Mouse (Mus musculus) adrenal gland, postnatal 0 days (tissue): ENCODE results near the gene Cela3b. TPM values are rescaled to one million over a fixed set of nuclear protein-coding genes. Genes with fewer than 3 reads are reported as not detected.

Source experiments
- polyA plus RNA-seq: library from polyadenylated mRNA; unstranded; fragments of >200 nt; fragmentation: Nextera tagmentation; extraction: Ambion mirVana; gene quantifications from 2 replicates; pipeline ENCODE4 v1.2.1, GENCODE M21; 2015

The Cela3b gene
- not detected in 2 replicates for polyA plus RNA-seq

GRCm38 (mm10) chr4:137430502-137430901 is at the start of gene Cela3b:
TSS of gene Cela3b (minus strand) at chr4:137430540.

DNA sequence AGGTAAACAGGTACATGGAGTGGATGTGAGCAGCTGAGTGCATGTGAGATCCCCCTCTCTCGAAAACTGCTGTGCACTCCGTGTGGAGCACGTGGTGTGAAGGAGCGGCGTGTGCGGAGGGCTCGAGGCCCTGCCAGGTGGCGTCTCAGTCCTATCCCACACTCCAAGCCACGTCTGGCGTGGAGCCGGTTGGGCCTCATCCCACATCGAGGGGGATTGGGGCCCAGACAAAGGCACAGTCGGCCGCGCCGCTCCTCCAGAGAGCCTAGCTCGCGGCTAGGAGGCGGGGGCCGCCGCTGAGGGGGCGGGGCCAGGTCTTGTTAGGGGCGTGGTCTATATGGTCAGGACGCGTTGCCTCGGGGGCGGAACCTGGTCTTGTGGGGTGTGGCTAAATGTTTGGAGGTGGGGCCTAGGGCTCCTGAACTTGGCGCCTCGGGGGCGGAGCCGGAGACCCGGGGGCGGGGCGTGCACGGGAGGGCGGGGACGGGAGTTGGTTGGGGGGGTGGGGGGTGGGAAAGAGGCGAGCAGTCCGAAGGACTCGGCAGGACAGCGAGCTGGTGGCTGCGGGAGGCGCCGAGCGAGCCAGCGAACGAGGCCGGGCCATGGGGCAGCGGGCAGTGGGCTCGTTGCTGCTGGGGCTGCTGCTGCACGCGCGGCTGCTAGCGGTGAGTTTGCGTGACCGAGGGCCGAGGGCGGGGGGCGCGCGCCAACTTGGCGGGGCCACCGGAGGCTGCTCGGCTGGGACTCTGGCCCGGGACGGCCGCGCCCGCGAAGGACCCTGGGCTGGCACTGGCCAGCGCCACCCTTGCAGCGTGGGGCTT is 38.1 kb upstream of the Cela3b start, which contains the start of gene Hspg2:
Hspg2 (plus strand) TSS at position 510 of the 821 bp plus-strand sequence.

GRCm38 (mm10) chr4:137453234-137453767 is 23.0 kb upstream of the Cela3b start, which contains the start of gene 1700013G24Rik:
TSS of gene 1700013G24Rik (plus strand) at chr4:137453284.

DNA sequence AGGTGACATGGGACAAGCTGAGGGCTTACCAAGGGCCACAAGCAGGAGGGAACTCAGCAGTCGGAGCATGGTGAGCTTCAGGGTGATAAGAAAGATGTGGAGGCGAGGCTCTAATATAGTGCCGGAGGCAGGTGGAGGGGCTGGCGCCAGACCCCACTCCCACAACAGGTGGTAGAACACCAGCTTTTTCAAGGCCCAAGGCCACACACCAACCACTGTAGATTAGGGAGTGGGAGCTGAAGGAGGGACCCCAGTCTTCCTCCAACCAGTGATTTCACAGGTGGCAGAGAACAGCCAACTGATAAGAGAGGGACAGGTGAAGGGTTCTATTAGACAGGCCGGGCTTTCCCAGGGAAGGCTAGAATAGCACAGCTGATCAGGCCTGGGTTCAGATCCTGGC is 20.6 kb downstream of the Cela3b start, which contains the start of gene Cela3a:
Cela3a (minus strand) TSS at position 101 of the 400 bp plus-strand sequence.

Other genes starting within 250 kb of the Cela3b start
- 24.5 and 48.4 TPM in 2 replicates for gene Wnt4, start 153.1 kb downstream of the Cela3b start, polyA plus RNA-seq
- 498 and 639 TPM in 2 replicates for gene Cdc42, start 72.8 kb downstream of the Cela3b start, polyA plus RNA-seq
- not detected in 2 replicates for gene Cela3a, start 20.7 kb downstream of the Cela3b start, polyA plus RNA-seq
- gene 1700013G24Rik, start 22.7 kb upstream of the Cela3b start, polyA plus RNA-seq, result not detected in 2 replicates
- gene Hspg2, start 38.2 kb upstream of the Cela3b start, polyA plus RNA-seq, result 20.1 and 25.4 TPM in 2 replicates
- 0.35 TPM in 1 of 2 replicates, not detected in the other for gene Ldlrad2, start 144.0 kb upstream of the Cela3b start, polyA plus RNA-seq
- 33.2 and 48.7 TPM in 2 replicates for gene Usp48, start 163.2 kb upstream of the Cela3b start, polyA plus RNA-seq
- gene Rap1gap, start 234.2 kb upstream of the Cela3b start, polyA plus RNA-seq, result 45.6 and 96.2 TPM in 2 replicates